ENCODE assay signal across 8 mouse cellular contexts in genomic region chr17:26397339-26397738, GRCm38 (mm10). TPM values are rescaled to one million over a fixed set of nuclear protein-coding genes. Genes with fewer than 3 reads are reported as not detected.
A peak's percentile ranks its signal among the peaks of the same experiment; 100 is the strongest.
DNase-seq lines count a peak whose midpoint lies in the region; ATAC-seq lines count a peak whose summit lies in the region.
"Had no signal": no experiment of that assay in that cellular context is flagged by ENCODE, and none has a peak within 500 bp of the region (broad histone marks: within the 10 kb centered on the region; RNA-seq: fewer than 3 reads in every experiment).

No protein-coding gene starts in this region.

- no peak overlapping the region for H3K9ac ChIP-seq in heart, embryonic 16.5 days (ENCODE audit: low read length)
- no peak overlapping the region for H3K9ac ChIP-seq in hindbrain, embryonic 16.5 days (ENCODE audit: low read depth, low read length)

- H3K4me2 ChIP-seq in heart, embryonic 16.5 days (ENCODE audit: low read depth, low read length), result no peak overlapping the region
- H3K4me2 ChIP-seq in hindbrain, embryonic 16.5 days (ENCODE audit: low read length), result no peak overlapping the region

- WGBS in heart, embryonic 16.5 days, result 40% methylated on average over 6 of the region's 6 CpGs
- 54% methylated on average over 6 of the region's 6 CpGs for WGBS in hindbrain, embryonic 16.5 days

- H3K27me3 ChIP-seq in heart, embryonic 16.5 days (ENCODE audit: control insufficient read depth, insufficient read depth, low read length), result no peaks in the 10 kb centered on the region
- no peaks in the 10 kb centered on the region for H3K27me3 ChIP-seq in hindbrain, embryonic 16.5 days (replicated peaks; ENCODE audit: control insufficient read depth, insufficient read depth, low read length)

- ATAC-seq in heart, embryonic 16.5 days (replicated peaks; ENCODE audit: extremely low read depth, insufficient read depth, low FRiP score), result peak; percentile 33
- no peak for ATAC-seq in hindbrain, embryonic 16.5 days

- peak; percentile 35 for DNase-seq in ovary, adult 18-20 months (ENCODE audit: low spot score)
- DNase-seq in ovary, postnatal 10 days (ENCODE audit: low spot score), result no peak
- peak; percentile 67 to 79 for DNase-seq in left cerebral cortex, postnatal 36 days (ENCODE audit: low spot score in 2 of 2)
- no peak for DNase-seq in thymus, postnatal 25 days
- no peak for DNase-seq in cerebellum, postnatal 25 days

- no peak overlapping the region for H3K27ac ChIP-seq in heart, embryonic 16.5 days (ENCODE audit: low read length)
- no peak overlapping the region for H3K27ac ChIP-seq in hindbrain, embryonic 16.5 days (ENCODE audit: low read depth, low read length)

- H3K9me3 ChIP-seq in heart, embryonic 16.5 days (replicated peaks; ENCODE audit: control insufficient read depth, low read length), result no peaks in the 10 kb centered on the region; the same call in 1 of the 2 replicates
- H3K9me3 ChIP-seq in hindbrain, embryonic 16.5 days (ENCODE audit: control insufficient read depth, low read length), result no peaks in the 10 kb centered on the region

- no peaks in the 10 kb centered on the region for H3K4me1 ChIP-seq in heart, embryonic 16.5 days (ENCODE audit: control insufficient read depth, insufficient read depth, low read length)
- no peaks in the 10 kb centered on the region for H3K4me1 ChIP-seq in hindbrain, embryonic 16.5 days (ENCODE audit: control insufficient read depth, insufficient read depth, low read depth, low read length)

- H3K4me3 ChIP-seq in heart, embryonic 16.5 days (ENCODE audit: low read length), result no peak overlapping the region
- no peak overlapping the region for H3K4me3 ChIP-seq in hindbrain, embryonic 16.5 days (ENCODE audit: low read length)
- H3K4me3 ChIP-seq: myocyte had no signal

- no peaks in the 10 kb centered on the region for H3K36me3 ChIP-seq in heart, embryonic 16.5 days (ENCODE audit: control insufficient read depth, insufficient read depth)
- no peaks in the 10 kb centered on the region for H3K36me3 ChIP-seq in hindbrain, embryonic 16.5 days (ENCODE audit: control insufficient read depth, insufficient read depth, low read length)

- intact Hi-C loops in left cerebral cortex, postnatal 36 days (cut with DNase I), result no loop called here

RNA-seq across cellular contexts. Expression of gene Neurl1b, which starts 17.3 kb away (rescaled TPM):
- polyA plus RNA-seq in heart, embryonic 16.5 days (2015; fragmentation: Nextera tagmentation; extraction: Ambion mirVana), result 3.0 and 3.3 TPM in 2 replicates
- total RNA-seq in left cerebral cortex, postnatal 36 days (2021), result 10 to 100 TPM; 73.3 to 77.5 TPM
- polyA plus RNA-seq in hindbrain, embryonic 16.5 days (2015; fragmentation: Nextera tagmentation; extraction: Ambion mirVana), result 1.9 and 2.2 TPM in 2 replicates

Comparison
In these comparisons a context has a peak if more than half of its experiments do, and no peak if none do; other contexts are left out.
1. DNase-seq: peak in ovary, adult 18-20 months (single experiment) and left cerebral cortex, postnatal 36 days (2 of 2); none in ovary, postnatal 10 days (single experiment), thymus, postnatal 25 days (single experiment) and cerebellum, postnatal 25 days (0 of 2).